Mouse (Mus musculus): ENCODE measurements around the gene Hpcal1.

Hpcal1 gene

GRCm38 (mm10) chr12:17712571-17712970 lies 21.9 kb downstream of the Hpcal1 start:
- CTCF ChIA-PET = no interaction called here

- CTCF ChIA-PET = no interaction called here
Measured at GRCm38 (mm10) chr12:17715720-17716478, 25.2 kb downstream of the Hpcal1 start.

- CTCF ChIA-PET = no interaction called here
Measured at GRCm38 (mm10) chr12:17717257-17717656, 26.6 kb downstream of the Hpcal1 start.

- CTCF ChIA-PET = no interaction called here
Measured at GRCm38 (mm10) chr12:17718146-17718545, 27.5 kb downstream of the Hpcal1 start.

- CTCF ChIA-PET = no interaction called here
Measured at GRCm38 (mm10) chr12:17721058-17721457, 30.4 kb downstream of the Hpcal1 start.

- CTCF ChIA-PET = no interaction called here
Measured at GRCm38 (mm10) chr12:17722452-17723181, 32.0 kb downstream of the Hpcal1 start.

GRCm38 (mm10) chr12:17723182-17723570 lies 32.5 kb downstream of the Hpcal1 start:
- CTCF ChIA-PET = no interaction called here

GRCm38 (mm10) chr12:17723999-17724398 lies 33.3 kb downstream of the Hpcal1 start:
- CTCF ChIA-PET = no interaction called here

GRCm38 (mm10) chr12:17724412-17725090 lies 33.9 kb downstream of the Hpcal1 start:
- CTCF ChIA-PET = no interaction called here

- CTCF ChIA-PET = no interaction called here
Measured at GRCm38 (mm10) chr12:17725592-17725991, 34.9 kb downstream of the Hpcal1 start.

GRCm38 (mm10) chr12:17726576-17727320 lies 36.1 kb downstream of the Hpcal1 start:
- CTCF ChIA-PET = no interaction called here

GRCm38 (mm10) chr12:17727676-17728339 lies 37.2 kb downstream of the Hpcal1 start:
- CTCF ChIA-PET = no interaction called here

- CTCF ChIA-PET = no interaction called here
Measured at GRCm38 (mm10) chr12:17729211-17729900, 38.7 kb downstream of the Hpcal1 start.

GRCm38 (mm10) chr12:17732006-17732405 lies 41.4 kb downstream of the Hpcal1 start:
- CTCF ChIA-PET = no interaction called here

- CTCF ChIA-PET = no interaction called here
Measured at GRCm38 (mm10) chr12:17732546-17732945, 41.9 kb downstream of the Hpcal1 start.

- CTCF ChIA-PET = no interaction called here
Measured at GRCm38 (mm10) chr12:17733114-17733904, 42.7 kb downstream of the Hpcal1 start.

GRCm38 (mm10) chr12:17736396-17736795 lies 45.7 kb downstream of the Hpcal1 start:
- CTCF ChIA-PET = no interaction called here

- CTCF ChIA-PET = no interaction called here
Measured at GRCm38 (mm10) chr12:17736859-17737577, 46.4 kb downstream of the Hpcal1 start.

GRCm38 (mm10) chr12:17737808-17738207 lies 47.2 kb downstream of the Hpcal1 start:
- CTCF ChIA-PET = no interaction called here

- CTCF ChIA-PET = no interaction called here
Measured at GRCm38 (mm10) chr12:17738473-17738872, 47.8 kb downstream of the Hpcal1 start.

Measured in spleen, embryonic (tissue).